Mouse (Mus musculus): ENCODE data around the gene Elmsan1.
A peak's percentile ranks its signal among the peaks of the same experiment; 100 is the strongest.

Gene Elmsan1

GRCm38 (mm10) chr12:84151911-84152310 lies 66.8 kb downstream of the Elmsan1 start:
- DNase-seq (ENCODE audit: low read depth, low spot score): no peak

GRCm38 (mm10) chr12:84150976-84151375 lies 67.7 kb downstream of the Elmsan1 start:
- no peak for DNase-seq (ENCODE audit: low read depth, low spot score)

- DNase-seq (ENCODE audit: low read depth, low spot score): no peak
These were observed 68.7 kb downstream of the Elmsan1 start for GRCm38 (mm10) chr12:84149971-84150370.

- no peak for DNase-seq (ENCODE audit: low read depth, low spot score)
These were observed 70.1 kb downstream of the Elmsan1 start for GRCm38 (mm10) chr12:84148622-84149012.

- DNase-seq (ENCODE audit: low read depth, low spot score): peak; percentile 70
These were observed 70.6 kb downstream of the Elmsan1 start, which contains the start of gene Pnma1 for GRCm38 (mm10) chr12:84147954-84148621. Pnma1 (minus strand) TSS chr12:84148489.

- no peak for DNase-seq (ENCODE audit: low read depth, low spot score)
These were observed 76.2 kb downstream of the Elmsan1 start for GRCm38 (mm10) chr12:84142281-84143050.

GRCm38 (mm10) chr12:84141271-84141670 lies 77.4 kb downstream of the Elmsan1 start:
- DNase-seq (ENCODE audit: low read depth, low spot score): no peak

GRCm38 (mm10) chr12:84140135-84140534 lies 78.5 kb downstream of the Elmsan1 start:
- DNase-seq (ENCODE audit: low read depth, low spot score): no peak

- DNase-seq (ENCODE audit: low read depth, low spot score): no peak
These were observed 81.5 kb downstream of the Elmsan1 start for GRCm38 (mm10) chr12:84137131-84137530.

- peak; percentile 63 for DNase-seq (ENCODE audit: low read depth, low spot score)
These were observed 86.4 kb downstream of the Elmsan1 start for GRCm38 (mm10) chr12:84132265-84132664.

- DNase-seq (ENCODE audit: low read depth, low spot score): no peak
These were observed 88.8 kb downstream of the Elmsan1 start for GRCm38 (mm10) chr12:84129931-84130330.

GRCm38 (mm10) chr12:84128576-84128975 lies 90.1 kb downstream of the Elmsan1 start:
- DNase-seq (ENCODE audit: low read depth, low spot score): no peak

GRCm38 (mm10) chr12:84126899-84127298 lies 91.8 kb downstream of the Elmsan1 start:
- no peak for DNase-seq (ENCODE audit: low read depth, low spot score)

- DNase-seq (ENCODE audit: low read depth, low spot score): no peak
These were observed 92.8 kb downstream of the Elmsan1 start for GRCm38 (mm10) chr12:84125892-84126291.

GRCm38 (mm10) chr12:84119584-84119983 lies 99.1 kb downstream of the Elmsan1 start:
- DNase-seq (ENCODE audit: low read depth, low spot score): no peak

GRCm38 (mm10) chr12:84114153-84114994 lies 104.3 kb downstream of the Elmsan1 start, which contains the start of gene Dnal1:
Dnal1 (plus strand) TSS chr12:84114366.
- DNase-seq (ENCODE audit: low read depth, low spot score): peak; percentile 93

- no peak for DNase-seq (ENCODE audit: low read depth, low spot score)
These were observed 105.0 kb downstream of the Elmsan1 start for GRCm38 (mm10) chr12:84113676-84114075.

GRCm38 (mm10) chr12:84110814-84111213 lies 107.9 kb downstream of the Elmsan1 start:
- no peak for DNase-seq (ENCODE audit: low read depth, low spot score)

- DNase-seq (ENCODE audit: low read depth, low spot score): no peak
These were observed 108.8 kb downstream of the Elmsan1 start for GRCm38 (mm10) chr12:84109924-84110323.

- DNase-seq (ENCODE audit: low read depth, low spot score): no peak
These were observed 111.0 kb downstream of the Elmsan1 start for GRCm38 (mm10) chr12:84107692-84108091.

GRCm38 (mm10) chr12:84107012-84107411 lies 111.7 kb downstream of the Elmsan1 start:
- no peak for DNase-seq (ENCODE audit: low read depth, low spot score)

GRCm38 (mm10) chr12:84101493-84101845 lies 117.2 kb downstream of the Elmsan1 start:
- DNase-seq (ENCODE audit: low read depth, low spot score): peak; percentile 8
